In the genomic region with DNA sequence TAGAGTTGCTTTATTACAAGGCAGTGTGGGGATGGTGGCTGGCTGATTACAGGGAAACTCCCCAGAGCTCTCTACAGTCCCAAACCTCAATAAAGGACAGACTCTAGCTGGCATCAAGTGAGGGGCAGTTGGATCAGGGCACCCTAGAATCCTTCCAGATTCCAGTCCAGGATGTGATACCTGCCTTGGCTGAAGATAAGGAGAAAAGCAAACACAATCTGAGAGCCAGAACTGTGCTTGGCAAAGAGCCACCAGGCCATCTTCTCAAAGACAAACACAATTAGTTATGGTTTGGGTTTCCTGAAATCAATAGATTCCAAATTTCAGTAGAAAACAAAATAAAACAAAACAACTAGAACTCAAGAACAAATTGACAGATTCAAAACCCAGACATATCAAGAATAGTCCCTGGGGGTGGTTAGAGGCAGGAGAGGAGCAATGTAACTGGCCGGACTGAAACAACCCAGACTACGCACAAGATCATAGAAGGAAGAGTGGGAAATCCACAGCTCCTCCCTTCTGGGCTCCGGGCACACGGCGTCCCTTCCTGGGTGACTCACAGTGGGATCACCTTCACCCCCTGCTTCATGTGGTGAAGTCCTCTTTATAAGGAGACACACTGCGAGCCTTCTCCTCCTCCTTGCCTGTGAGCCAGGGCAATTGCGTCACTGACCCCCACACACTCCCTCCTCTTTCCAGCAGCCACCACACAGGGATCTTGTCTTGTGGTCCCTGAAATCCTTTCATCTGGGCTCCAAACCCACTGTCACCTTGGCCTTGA, we compare ENCODE assay signal across 17 mouse cellular contexts.
DNase-seq lines count a peak whose midpoint lies in the region; ATAC-seq and TF ChIP-seq lines count a peak whose summit lies in the region.
"Had no signal": no experiment of that assay in that cellular context is flagged by ENCODE, and none has a peak within 500 bp of the region (broad histone marks: within the 10 kb centered on the region; RNA-seq: fewer than 3 reads in every experiment).

No protein-coding gene starts in this region.

- H3K4me3 ChIP-seq in liver, adult 2 months (ENCODE audit: insufficient read depth, low read depth, low read length), result no peak overlapping the region
- no peak overlapping the region for H3K4me3 ChIP-seq in liver, embryonic 11.5 days (ENCODE audit: low read depth, low read length)
- no peak overlapping the region for H3K4me3 ChIP-seq in testis, adult 2 months (ENCODE audit: control insufficient read depth, low read depth, low read length)
- H3K4me3 ChIP-seq: embryonic facial prominence, embryonic 15.5 days; liver, embryonic 13.5 days; midbrain, embryonic 15.5 days; neural tube, embryonic 12.5 days had no signal

- no peak overlapping the region for H3K4me2 ChIP-seq in liver, embryonic 11.5 days
- H3K4me2 ChIP-seq: embryonic facial prominence, embryonic 15.5 days; liver, embryonic 13.5 days; midbrain, embryonic 15.5 days; neural tube, embryonic 12.5 days had no signal

- H3K9ac ChIP-seq in liver, adult 2 months (ENCODE audit: low read depth, low read length), result no peak overlapping the region
- no peak overlapping the region for H3K9ac ChIP-seq in liver, embryonic 11.5 days (ENCODE audit: low read depth, low read length)
- H3K9ac ChIP-seq: embryonic facial prominence, embryonic 15.5 days; liver, embryonic 13.5 days; midbrain, embryonic 15.5 days; neural tube, embryonic 12.5 days had no signal

- H3K27ac ChIP-seq in liver, adult 2 months (replicated peaks; ENCODE audit: insufficient read depth, low read depth, low read length), result 0 out of 2 replicates have a peak overlapping the region, but pooled peaks have one; percentile 0
- no peak overlapping the region for H3K27ac ChIP-seq in liver, embryonic 11.5 days (ENCODE audit: low read depth, low read length)
- H3K27ac ChIP-seq in testis, adult 2 months (ENCODE audit: control insufficient read depth, insufficient read depth, low read depth, low read length), result peak overlapping the region; percentile 66
- H3K27ac ChIP-seq: hindbrain, postnatal 0 days; liver, embryonic 13.5 days; midbrain, embryonic 15.5 days; neural tube, embryonic 12.5 days had no signal

- no peak for TF ChIP-seq POLR2A in liver, adult 2 months (IDR thresholded peaks at IDR 0.05; ENCODE audit: extremely low read depth, insufficient read depth, low read length)
- TF ChIP-seq POLR2A in testis, adult 2 months (IDR thresholded peaks at IDR 0.05; ENCODE audit: control insufficient read depth, low read depth, low read length), result no peak

- peaks cover 12% of the 10 kb centered on the region for H3K4me1 ChIP-seq in liver, adult 2 months (ENCODE audit: control insufficient read depth, insufficient read depth, low read length)
- H3K4me1 ChIP-seq in liver, embryonic 11.5 days (replicated peaks; ENCODE audit: control insufficient read depth, insufficient read depth, low read length), result no peaks in the 10 kb centered on the region
- no peaks in the 10 kb centered on the region for H3K4me1 ChIP-seq in testis, adult 2 months (ENCODE audit: control insufficient read depth, insufficient read depth, low read length)
- H3K4me1 ChIP-seq: embryonic facial prominence, embryonic 15.5 days; liver, embryonic 13.5 days had no signal

- ATAC-seq in liver, embryonic 11.5 days (replicated peaks; ENCODE audit: low FRiP score), result no peak
- ATAC-seq: forebrain, embryonic 16.5 days; hindbrain, postnatal 0 days; midbrain, embryonic 15.5 days had no signal

- no peaks in the 10 kb centered on the region for H3K27me3 ChIP-seq in liver, adult 2 months (ENCODE audit: control insufficient read depth, insufficient read depth, low read length)
- no peaks in the 10 kb centered on the region for H3K27me3 ChIP-seq in liver, embryonic 11.5 days (replicated peaks; ENCODE audit: control insufficient read depth, insufficient read depth, low read length)
- H3K27me3 ChIP-seq in testis, adult 2 months (ENCODE audit: control insufficient read depth, insufficient read depth, low read length), result no peaks in the 10 kb centered on the region
- H3K27me3 ChIP-seq: embryonic facial prominence, embryonic 15.5 days; liver, embryonic 13.5 days; midbrain, embryonic 15.5 days; neural tube, embryonic 12.5 days had no signal

- H3K79me2 ChIP-seq in liver, adult 2 months (ENCODE audit: control insufficient read depth, insufficient read depth, low read length), result no peaks in the 10 kb centered on the region

- DNase-seq in liver, adult 2 months (ENCODE audit: extremely low read depth, low read depth, low spot score), result peak; percentile 96
- DNase-seq in liver, embryonic 11.5 days (ENCODE audit: low spot score), result no peak
- DNase-seq in NIH3T3 (ENCODE audit: low read depth), result peak; percentile 63
- peak; percentile 59 to 77 for DNase-seq in adrenal gland, postnatal 36 days
- no peak for DNase-seq in kidney, postnatal 4 days
- DNase-seq in kidney, postnatal 36 days, result no peak
- no peak for DNase-seq in kidney, adult 11 months
- DNase-seq: gastrocnemius, postnatal 14 days; kidney, postnatal 14 days; liver, embryonic 13.5 days; lung, postnatal 36 days had no signal

- no peaks in the 10 kb centered on the region for H3K36me3 ChIP-seq in liver, adult 2 months (ENCODE audit: control insufficient read depth, insufficient read depth, low read length)
- H3K36me3 ChIP-seq in liver, embryonic 11.5 days (ENCODE audit: control insufficient read depth, insufficient read depth, low read length), result no peaks in the 10 kb centered on the region
- no peaks in the 10 kb centered on the region for H3K36me3 ChIP-seq in testis, adult 2 months (ENCODE audit: control insufficient read depth, insufficient read depth, low read length)
- H3K36me3 ChIP-seq: embryonic facial prominence, embryonic 15.5 days; liver, embryonic 13.5 days; midbrain, embryonic 15.5 days; neural tube, embryonic 12.5 days had no signal

- TF ChIP-seq CTCF in liver, adult 2 months (IDR thresholded peaks at IDR 0.05; ENCODE audit: low read depth, low read length), result no peak
- TF ChIP-seq CTCF in testis, adult 2 months (IDR thresholded peaks at IDR 0.05; ENCODE audit: control insufficient read depth, insufficient read depth, insufficient replicate concordance, low read depth, low read length), result no peak

- 19% methylated on average over 7 of the region's 7 CpGs for WGBS in liver, adult 2 months
- WGBS in liver, embryonic 11.5 days, result 77% methylated on average over 7 of the region's 7 CpGs

- no peaks in the 10 kb centered on the region for H3K9me3 ChIP-seq in liver, embryonic 11.5 days (ENCODE audit: control insufficient read depth, low read length)
- H3K9me3 ChIP-seq: embryonic facial prominence, embryonic 15.5 days; liver, embryonic 13.5 days; midbrain, embryonic 15.5 days; neural tube, embryonic 12.5 days had no signal

Comparison
In these comparisons a context has a peak if more than half of its experiments do, and no peak if none do; other contexts are left out.
1. DNase-seq: peak in liver, adult 2 months (single experiment), NIH3T3 (single experiment) and adrenal gland, postnatal 36 days (2 of 2); none in liver, embryonic 11.5 days (single experiment), kidney, postnatal 4 days (0 of 2), kidney, postnatal 36 days (0 of 2) and kidney, adult 11 months (single experiment).